Mouse (Mus musculus): ENCODE measurements around the gene Hoxa3. TPM values are rescaled to one million over a fixed set of nuclear protein-coding genes. Genes with fewer than 3 reads are reported as not detected.

Hoxa3 gene
- polyA plus RNA-seq, 1 experiment, result not detected

- DNase-seq (ENCODE audit: extremely low spot score in 1 of 2, low spot score in 1 of 2), result no peak
Observed at GRCm38 (mm10) chr6:52160511-52161335, 52.4 kb downstream of the Hoxa3 start.

- no peak for DNase-seq (ENCODE audit: extremely low spot score in 1 of 2, low spot score in 1 of 2)
Observed at GRCm38 (mm10) chr6:52159979-52160378, 53.2 kb downstream of the Hoxa3 start.

GRCm38 (mm10) chr6:52159164-52159761 lies 53.9 kb downstream of the Hoxa3 start:
- no peak for DNase-seq (ENCODE audit: extremely low spot score in 1 of 2, low spot score in 1 of 2)

- no peak for DNase-seq (ENCODE audit: extremely low spot score in 1 of 2, low spot score in 1 of 2)
Observed at GRCm38 (mm10) chr6:52158276-52159051, 54.7 kb downstream of the Hoxa3 start, which contains the start of gene Hoxa1. Gene Hoxa1, minus strand, starts transcription at chr6:52158317.

GRCm38 (mm10) chr6:52157466-52158275 lies 55.5 kb downstream of the Hoxa3 start:
- no peak for DNase-seq (ENCODE audit: extremely low spot score in 1 of 2, low spot score in 1 of 2)

- no peak for DNase-seq (ENCODE audit: extremely low spot score in 1 of 2, low spot score in 1 of 2)
Observed at GRCm38 (mm10) chr6:52156551-52157200, 56.5 kb downstream of the Hoxa3 start.

- no peak for DNase-seq (ENCODE audit: extremely low spot score in 1 of 2, low spot score in 1 of 2)
Observed at GRCm38 (mm10) chr6:52155471-52155870, 57.7 kb downstream of the Hoxa3 start.

- no peak for DNase-seq (ENCODE audit: extremely low spot score in 1 of 2, low spot score in 1 of 2)
Observed at GRCm38 (mm10) chr6:52154044-52154443, 59.1 kb downstream of the Hoxa3 start.

GRCm38 (mm10) chr6:52153270-52153669 lies 59.9 kb downstream of the Hoxa3 start:
- DNase-seq (ENCODE audit: extremely low spot score in 1 of 2, low spot score in 1 of 2), result no peak

GRCm38 (mm10) chr6:52152226-52153193 lies 60.6 kb downstream of the Hoxa3 start:
- DNase-seq (ENCODE audit: extremely low spot score in 1 of 2, low spot score in 1 of 2), result no peak

- no peak for DNase-seq (ENCODE audit: extremely low spot score in 1 of 2, low spot score in 1 of 2)
Observed at GRCm38 (mm10) chr6:52151571-52151970, 61.6 kb downstream of the Hoxa3 start.

GRCm38 (mm10) chr6:52150401-52150966 lies 62.7 kb downstream of the Hoxa3 start:
- DNase-seq (ENCODE audit: extremely low spot score in 1 of 2, low spot score in 1 of 2), result no peak

GRCm38 (mm10) chr6:52139115-52139514 lies 74.0 kb downstream of the Hoxa3 start:
- no peak for DNase-seq (ENCODE audit: extremely low spot score in 1 of 2, low spot score in 1 of 2)

- no peak for DNase-seq (ENCODE audit: extremely low spot score in 1 of 2, low spot score in 1 of 2)
Observed at GRCm38 (mm10) chr6:52138576-52138975, 74.6 kb downstream of the Hoxa3 start.

- DNase-seq (ENCODE audit: extremely low spot score in 1 of 2, low spot score in 1 of 2), result no peak
Observed at GRCm38 (mm10) chr6:52137841-52138535, 75.1 kb downstream of the Hoxa3 start.

GRCm38 (mm10) chr6:52123673-52124072 lies 89.5 kb downstream of the Hoxa3 start:
- no peak for DNase-seq (ENCODE audit: extremely low spot score in 1 of 2, low spot score in 1 of 2)

GRCm38 (mm10) chr6:52121173-52121572 lies 92.0 kb downstream of the Hoxa3 start:
- no peak for DNase-seq (ENCODE audit: extremely low spot score in 1 of 2, low spot score in 1 of 2)

Measured in frontal cortex, adult 2 months (tissue).